Mouse (Mus musculus): ENCODE data around the gene Klhl31. TPM values are rescaled to one million over a fixed set of nuclear protein-coding genes. Genes with fewer than 3 reads are reported as not detected.
A peak's percentile ranks its signal among the peaks of the same experiment; 100 is the strongest.

The Klhl31 gene
- 7.4 TPM for polyA plus RNA-seq (2012; fragmentation: generic; extraction: Trizol)

- Histone ChIP-seq H3K4me2 (ENCODE audit: low read depth) (peak within 1 kb of the TSS; percentile 88), H3K4me3 (peak within 1 kb of the TSS; percentile 23), H3ac (ENCODE audit: control insufficient read depth, insufficient read length) (peak within 1 kb of the TSS; percentile 18), H3K27me3 (ENCODE audit: control insufficient read depth, insufficient read depth, insufficient read length) (no peaks in the 10 kb centered on the region), H3K79me2 (ENCODE audit: control insufficient read depth, insufficient read depth) (no peaks in the 10 kb centered on the region), H3K36me3 (ENCODE audit: control insufficient read depth, insufficient read depth) (peaks cover 3% of the 10 kb centered on the region)
- TF ChIP-seq POLR2A (IDR thresholded peaks at IDR 0.05; ENCODE audit: insufficient read length, low read depth) = peak; percentile 55
- TF ChIP-seq MAX (IDR thresholded peaks at IDR 0.05; ENCODE audit: low read depth) = no peak
- TF ChIP-seq POLR2AphosphoS2 (IDR thresholded peaks at IDR 0.05; ENCODE audit: insufficient read length, low read depth) = peak; percentile 11
- TF ChIP-seq TCF3 (IDR thresholded peaks at IDR 0.05; ENCODE audit: insufficient read length, low read depth) = no peak
- no peak for TF ChIP-seq MYOG (IDR thresholded peaks at IDR 0.05; ENCODE audit: control insufficient read depth in 1 of 3, insufficient read depth in 1 of 3, insufficient read length in 2 of 3, low read depth in 2 of 3)
- TF ChIP-seq SRF (IDR thresholded peaks at IDR 0.05; ENCODE audit: control insufficient read depth, insufficient read length, low read depth) = no peak
- no peak for TF ChIP-seq E2F4 (IDR thresholded peaks at IDR 0.05; ENCODE audit: insufficient read depth)
- TF ChIP-seq CEBPB (IDR thresholded peaks at IDR 0.05; ENCODE audit: insufficient read depth, poor library complexity, severe bottlenecking) = no peak
- TF ChIP-seq REST (IDR thresholded peaks at IDR 0.05; ENCODE audit: insufficient read depth, insufficient read length) = no peak
- TF ChIP-seq MYOD1 (IDR thresholded peaks at IDR 0.05; ENCODE audit: control insufficient read depth in 1 of 3, insufficient read length in 2 of 3, low read depth in 2 of 3) = peak in 1 of 3 experiments; percentile 31
- no peak for TF ChIP-seq USF1 (IDR thresholded peaks at IDR 0.05; ENCODE audit: low read depth)
- TF ChIP-seq TCF12 (IDR thresholded peaks at IDR 0.05; ENCODE audit: insufficient read depth, poor library complexity, severe bottlenecking) = no peak
Observed at GRCm38 (mm10) chr9:77636450-77636951, at the start of gene Klhl31. TSS of gene Klhl31 (plus strand) at chr9:77636500.

GRCm38 (mm10) chr9:77586806-77587591 lies 49.3 kb upstream of the Klhl31 start:
- no peaks in the 10 kb centered on the region for H3K36me3 ChIP-seq (ENCODE audit: control insufficient read depth, insufficient read depth)
- no peak overlapping the region for H3K4me3 ChIP-seq
- H3K27me3 ChIP-seq (ENCODE audit: control insufficient read depth, insufficient read depth, insufficient read length) = no peaks in the 10 kb centered on the region
- H3K4me2 ChIP-seq (ENCODE audit: low read depth) = no peak overlapping the region
- no peaks in the 10 kb centered on the region for H3K79me2 ChIP-seq (ENCODE audit: control insufficient read depth, insufficient read depth)
- no peak overlapping the region for H3ac ChIP-seq (ENCODE audit: control insufficient read depth, insufficient read length)
- no peak for TF ChIP-seq POLR2AphosphoS2 (IDR thresholded peaks at IDR 0.05; ENCODE audit: insufficient read length, low read depth)
- no peak for TF ChIP-seq E2F4 (IDR thresholded peaks at IDR 0.05; ENCODE audit: insufficient read depth)
- TF ChIP-seq MYOD1 (IDR thresholded peaks at IDR 0.05; ENCODE audit: control insufficient read depth in 1 of 3, insufficient read length in 2 of 3, low read depth in 2 of 3) = no peak
- no peak for TF ChIP-seq REST (IDR thresholded peaks at IDR 0.05; ENCODE audit: insufficient read depth, insufficient read length)
- no peak for TF ChIP-seq TCF3 (IDR thresholded peaks at IDR 0.05; ENCODE audit: insufficient read length, low read depth)
- no peak for TF ChIP-seq SRF (IDR thresholded peaks at IDR 0.05; ENCODE audit: control insufficient read depth, insufficient read length, low read depth)
- TF ChIP-seq MYOG (IDR thresholded peaks at IDR 0.05; ENCODE audit: control insufficient read depth in 1 of 3, insufficient read depth in 1 of 3, insufficient read length in 2 of 3, low read depth in 2 of 3) = no peak
- no peak for TF ChIP-seq MAX (IDR thresholded peaks at IDR 0.05; ENCODE audit: low read depth)
- no peak for TF ChIP-seq USF1 (IDR thresholded peaks at IDR 0.05; ENCODE audit: low read depth)
- no peak for TF ChIP-seq TCF12 (IDR thresholded peaks at IDR 0.05; ENCODE audit: insufficient read depth, poor library complexity, severe bottlenecking)
- TF ChIP-seq POLR2A (IDR thresholded peaks at IDR 0.05; ENCODE audit: insufficient read length, low read depth) = no peak
- no peak for TF ChIP-seq CEBPB (IDR thresholded peaks at IDR 0.05; ENCODE audit: insufficient read depth, poor library complexity, severe bottlenecking)

GRCm38 (mm10) chr9:77587616-77588015 lies 48.7 kb upstream of the Klhl31 start:
- H3ac ChIP-seq (ENCODE audit: control insufficient read depth, insufficient read length) = no peak overlapping the region
- no peak for TF ChIP-seq CEBPB (IDR thresholded peaks at IDR 0.05; ENCODE audit: insufficient read depth, poor library complexity, severe bottlenecking)
- TF ChIP-seq E2F4 (IDR thresholded peaks at IDR 0.05; ENCODE audit: insufficient read depth) = no peak
- H3K27me3 ChIP-seq (ENCODE audit: control insufficient read depth, insufficient read depth, insufficient read length) = no peaks in the 10 kb centered on the region
- H3K4me3 ChIP-seq = no peak overlapping the region
- no peak overlapping the region for H3K4me2 ChIP-seq (ENCODE audit: low read depth)
- no peaks in the 10 kb centered on the region for H3K36me3 ChIP-seq (ENCODE audit: control insufficient read depth, insufficient read depth)
- H3K79me2 ChIP-seq (ENCODE audit: control insufficient read depth, insufficient read depth) = no peaks in the 10 kb centered on the region

GRCm38 (mm10) chr9:77589496-77589895 lies 46.8 kb upstream of the Klhl31 start:
- Histone ChIP-seq H3ac (ENCODE audit: control insufficient read depth, insufficient read length) (no peak overlapping the region), H3K4me2 (ENCODE audit: low read depth) (no peak overlapping the region), H3K36me3 (ENCODE audit: control insufficient read depth, insufficient read depth) (no peaks in the 10 kb centered on the region), H3K4me3 (no peak overlapping the region), H3K79me2 (ENCODE audit: control insufficient read depth, insufficient read depth) (no peaks in the 10 kb centered on the region), H3K27me3 (ENCODE audit: control insufficient read depth, insufficient read depth, insufficient read length) (no peaks in the 10 kb centered on the region)
- no peak for TF ChIP-seq REST (IDR thresholded peaks at IDR 0.05; ENCODE audit: insufficient read depth, insufficient read length)
- no peak for TF ChIP-seq TCF12 (IDR thresholded peaks at IDR 0.05; ENCODE audit: insufficient read depth, poor library complexity, severe bottlenecking)
- TF ChIP-seq USF1 (IDR thresholded peaks at IDR 0.05; ENCODE audit: low read depth) = no peak
- TF ChIP-seq POLR2AphosphoS2 (IDR thresholded peaks at IDR 0.05; ENCODE audit: insufficient read length, low read depth) = no peak
- no peak for TF ChIP-seq MYOG (IDR thresholded peaks at IDR 0.05; ENCODE audit: control insufficient read depth in 1 of 3, insufficient read depth in 1 of 3, insufficient read length in 2 of 3, low read depth in 2 of 3)
- TF ChIP-seq TCF3 (IDR thresholded peaks at IDR 0.05; ENCODE audit: insufficient read length, low read depth) = no peak
- TF ChIP-seq MAX (IDR thresholded peaks at IDR 0.05; ENCODE audit: low read depth) = no peak
- no peak for TF ChIP-seq POLR2A (IDR thresholded peaks at IDR 0.05; ENCODE audit: insufficient read length, low read depth)
- TF ChIP-seq MYOD1 (IDR thresholded peaks at IDR 0.05; ENCODE audit: control insufficient read depth in 1 of 3, insufficient read length in 2 of 3, low read depth in 2 of 3) = no peak
- TF ChIP-seq CEBPB (IDR thresholded peaks at IDR 0.05; ENCODE audit: insufficient read depth, poor library complexity, severe bottlenecking) = no peak
- no peak for TF ChIP-seq E2F4 (IDR thresholded peaks at IDR 0.05; ENCODE audit: insufficient read depth)
- TF ChIP-seq SRF (IDR thresholded peaks at IDR 0.05; ENCODE audit: control insufficient read depth, insufficient read length, low read depth) = no peak
